Mouse (Mus musculus) stomach, postnatal 0 days (tissue): ENCODE results near the gene Thegl.

Experiments
- CTCF ChIP-seq: IDR thresholded peaks from 2 replicates; pipeline ENCODE4 v1.5.1; 2016; ENCODE audit warnings: antibody characterized with exemption, low read depth, mild to moderate bottlenecking, moderate library complexity
- EP300 ChIP-seq: optimal IDR thresholded peaks from 2 replicates; pipeline ENCODE3; 2016; ENCODE audit warnings: antibody characterized with exemption

GRCm38 (mm10) chr5:77097686-77098085 is 81.9 kb downstream of the Thegl start:
- TF ChIP-seq EP300 (no peak), CTCF (no peak)
